Mouse (Mus musculus) bone marrow macrophage, adult 2 months (primary cell): ENCODE measurements at regions not wholly inside any gene's neighbourhood (a gene's known extent, or its start where the extent isn't known, plus 50 kb on each side); places are given as distances from the start of the nearest gene placed in this dataset.

Source experiments
- H3K27ac ChIP-seq: 2 replicates; pipeline ENCODE4 v1.5.1; 2012; ENCODE audit warnings: low read depth, low read length; ENCODE audit not compliant: insufficient read depth
- H3K4me1 ChIP-seq: 2 replicates; pipeline ENCODE4 v1.6.1; 2012; ENCODE audit warnings: low read length; ENCODE audit not compliant: control insufficient read depth, insufficient read depth
- H3K4me3 ChIP-seq: 2 replicates; pipeline ENCODE4 v1.5.1; 2012; ENCODE audit warnings: mild to moderate bottlenecking, low read length, moderate library complexity; ENCODE audit not compliant: insufficient read depth
- CTCF ChIP-seq: IDR thresholded peaks from 2 replicates; pipeline ENCODE4 v1.5.1; 2012; ENCODE audit warnings: low read depth, mild to moderate bottlenecking, low read length, moderate library complexity
- POLR2A ChIP-seq: IDR thresholded peaks from 2 replicates; pipeline ENCODE4 v1.6.1; 2012; ENCODE audit warnings: mild to moderate bottlenecking, low read depth, low read length, borderline replicate concordance

DNA sequence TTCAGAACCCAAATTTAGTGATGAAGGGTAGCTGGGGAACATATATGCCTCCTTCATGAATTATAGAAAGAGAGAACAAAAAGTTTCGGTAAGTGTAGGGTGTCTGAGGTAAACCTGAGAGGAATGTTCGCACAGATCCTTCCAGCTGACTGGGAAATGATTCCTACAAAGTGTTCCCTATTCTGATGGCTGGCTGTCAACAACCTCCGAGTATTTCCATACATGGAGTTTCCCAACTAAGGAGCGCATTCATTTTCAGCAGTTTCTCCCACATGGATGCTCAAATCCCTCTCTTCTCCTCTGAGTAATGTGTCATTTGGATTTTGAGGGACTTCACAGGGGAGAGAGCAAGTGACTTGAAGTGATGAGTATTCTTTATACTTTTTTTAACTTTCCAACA is 413.9 kb upstream of the Atp2b1 start:
- Histone ChIP-seq H3K4me1 (peaks cover 4% of the 10 kb centered on the region; the same call in 1 of the 2 replicates), H3K4me3 (no peak overlapping the region), H3K27ac (no peak overlapping the region)
- no peak for TF ChIP-seq POLR2A
- no peak for TF ChIP-seq CTCF

DNA sequence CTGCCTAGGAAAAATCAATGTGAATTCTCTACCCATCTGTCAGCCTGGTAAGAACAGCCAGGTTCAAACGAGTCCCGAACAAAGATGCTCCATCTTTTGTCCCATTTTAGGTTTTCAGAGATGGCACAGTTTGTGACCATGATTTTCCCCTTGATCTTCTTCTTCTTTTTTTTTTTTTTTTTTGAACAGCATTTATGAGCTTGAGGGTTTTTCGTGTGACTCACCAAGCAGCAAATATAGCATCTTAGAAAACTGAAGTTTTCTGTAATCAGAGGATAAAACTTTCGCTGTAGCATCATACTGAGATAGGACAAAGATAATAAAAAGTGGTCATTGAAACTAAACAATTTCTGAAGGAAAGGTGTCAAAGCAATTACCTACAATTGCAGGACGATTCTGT is 412.6 kb upstream of the Atp2b1 start:
- Histone ChIP-seq H3K4me3 (no peak overlapping the region), H3K27ac (no peak overlapping the region), H3K4me1 (peaks cover 4% of the 10 kb centered on the region; the same call in 1 of the 2 replicates)
- no peak for TF ChIP-seq CTCF
- TF ChIP-seq POLR2A, result no peak

DNA sequence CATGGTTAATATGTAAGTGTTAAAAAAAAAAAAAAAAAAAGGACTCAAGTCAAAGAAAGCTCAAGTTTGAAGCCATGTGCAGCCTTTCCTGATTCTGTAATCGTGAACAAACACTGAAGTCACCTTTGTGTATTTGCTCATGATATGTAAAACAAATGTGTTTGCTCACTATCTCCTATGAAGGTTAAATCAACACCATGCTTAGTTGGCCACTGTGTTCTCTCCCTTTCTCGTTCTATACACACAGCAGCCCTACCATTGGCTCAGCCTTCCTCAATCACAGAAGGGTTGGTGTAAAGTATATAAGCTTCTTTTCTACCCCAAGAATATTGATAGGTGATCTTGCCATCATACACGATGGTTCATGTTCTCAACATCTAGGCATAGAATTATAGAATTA is 409.7 kb upstream of the Atp2b1 start:
- Histone ChIP-seq H3K4me3 (no peak overlapping the region), H3K27ac (no peak overlapping the region), H3K4me1 (peaks cover 5% of the 10 kb centered on the region)
- TF ChIP-seq POLR2A (no peak), CTCF (no peak)

DNA sequence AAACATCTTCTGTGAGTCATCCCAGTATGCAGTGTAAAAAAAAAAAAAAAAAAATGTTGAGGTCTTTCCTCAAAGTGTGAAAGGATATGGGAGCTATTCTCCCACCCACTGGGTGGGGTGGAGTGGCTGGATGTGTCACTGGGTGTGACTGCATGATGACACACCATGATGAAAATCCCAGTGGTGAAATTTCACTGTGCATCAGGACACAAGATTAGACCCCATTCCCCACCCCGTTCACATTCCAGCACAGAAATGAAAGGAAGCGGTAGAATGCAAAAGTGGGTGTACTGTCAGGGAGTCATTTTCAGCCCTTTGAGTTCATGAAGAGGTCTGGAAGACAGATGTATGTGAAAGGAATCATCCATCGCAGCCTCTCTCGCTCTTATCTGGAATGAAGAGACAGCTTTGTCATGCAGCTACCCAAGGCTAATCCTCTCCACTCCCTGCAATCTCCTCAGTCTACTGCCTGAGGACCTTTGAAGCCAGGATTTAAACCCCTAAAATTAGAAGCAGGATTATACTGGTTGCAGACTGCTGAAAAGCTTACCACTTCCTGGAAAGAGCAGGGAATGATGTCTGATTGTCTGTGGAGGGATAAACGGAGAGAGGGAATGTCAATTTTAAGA is 405.6 kb upstream of the Atp2b1 start:
- Histone ChIP-seq H3K4me1 (peaks cover 2% of the 10 kb centered on the region; the same call in 1 of the 2 replicates), H3K27ac (no peak overlapping the region), H3K4me3 (no peak overlapping the region)
- TF ChIP-seq CTCF (no peak), POLR2A (no peak)

DNA sequence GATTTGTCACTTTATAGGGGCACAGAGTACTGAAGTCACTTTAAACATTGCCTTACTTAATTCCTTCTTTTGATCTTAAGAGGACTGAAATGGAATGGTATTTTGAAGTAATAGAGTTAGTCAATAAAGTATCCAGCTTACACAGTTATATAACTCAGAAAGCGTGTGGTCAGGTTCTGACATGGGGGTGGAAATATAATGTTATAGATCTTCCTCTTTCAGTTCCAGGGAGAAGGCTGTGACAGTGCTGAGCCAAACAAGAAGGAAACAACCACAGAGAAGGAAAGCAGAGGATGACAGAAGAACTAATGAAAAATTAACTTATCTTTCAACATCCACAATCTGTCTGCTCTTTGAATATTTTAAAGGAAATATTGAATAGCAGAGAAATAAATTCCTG is 399.4 kb upstream of the Atp2b1 start:
- H3K4me3 ChIP-seq, result no peak overlapping the region
- peaks cover 19% of the 10 kb centered on the region for H3K4me1 ChIP-seq
- H3K27ac ChIP-seq, result no peak overlapping the region
- TF ChIP-seq POLR2A (no peak), CTCF (no peak)

DNA sequence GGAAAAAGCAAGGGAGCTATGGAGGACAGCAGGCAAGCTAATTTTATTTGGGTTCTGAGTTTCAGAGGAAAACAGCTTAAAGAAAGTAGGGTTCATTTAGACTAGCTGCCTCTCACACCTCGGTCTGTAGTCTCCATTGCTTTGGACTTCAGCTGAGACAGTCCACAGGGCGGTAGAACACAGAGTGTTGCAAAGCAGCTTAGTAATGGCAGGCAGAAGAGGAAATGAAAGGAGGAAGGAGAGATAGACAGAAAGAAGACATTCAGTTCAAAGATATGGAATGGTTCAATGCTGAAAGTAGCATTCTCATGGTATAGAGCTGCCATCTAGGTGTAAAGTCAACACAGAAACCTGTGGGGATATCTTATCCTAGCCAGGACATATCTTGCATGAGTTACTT is 396.6 kb upstream of the Atp2b1 start:
- Histone ChIP-seq H3K4me1 (peaks cover 19% of the 10 kb centered on the region), H3K4me3 (no peak overlapping the region), H3K27ac (peak overlapping the region; percentile 17)
- TF ChIP-seq POLR2A (no peak), CTCF (no peak)

DNA sequence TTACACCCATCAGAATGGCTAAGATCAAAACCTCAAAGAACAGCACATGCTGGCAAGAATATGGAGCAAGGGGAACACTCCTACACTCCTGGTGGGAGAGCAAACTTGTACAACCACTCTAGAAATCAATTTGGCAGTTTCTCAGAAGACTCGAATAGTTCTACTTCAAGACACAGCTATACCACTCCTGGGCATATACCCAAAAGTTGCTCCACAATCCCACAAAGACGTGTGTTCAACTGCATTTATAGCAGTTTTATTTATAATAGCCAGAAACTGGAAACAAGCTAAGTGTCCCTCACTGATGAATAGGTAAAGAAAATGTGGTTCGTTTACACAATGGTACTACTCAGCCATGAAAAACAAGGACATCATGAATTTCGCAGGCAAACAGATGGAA is 384.6 kb upstream of the Atp2b1 start:
- TF ChIP-seq CTCF (no peak), POLR2A (no peak)
- Histone ChIP-seq H3K27ac (no peak overlapping the region), H3K4me3 (no peak overlapping the region), H3K4me1 (no peaks in the 10 kb centered on the region)

DNA sequence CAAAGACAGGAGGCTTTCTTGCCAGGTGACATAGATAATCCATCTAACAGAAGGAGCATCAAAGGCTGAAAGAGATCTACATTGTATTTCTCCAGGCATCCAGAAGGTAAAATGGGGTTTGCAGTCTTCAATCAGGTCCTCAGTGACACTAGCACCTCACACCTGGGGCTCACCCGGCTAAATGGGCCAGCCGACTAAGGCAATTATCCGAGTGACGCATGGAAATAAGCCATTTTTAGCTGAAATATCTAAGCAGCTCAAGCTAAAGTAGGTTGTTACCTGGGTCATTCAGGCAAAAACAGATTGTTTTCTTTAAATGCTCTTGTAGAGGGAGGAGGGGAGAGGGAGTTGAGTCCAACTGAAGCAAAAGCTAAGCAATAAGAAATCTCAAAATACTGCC is 382.8 kb upstream of the Atp2b1 start:
- TF ChIP-seq POLR2A (no peak), CTCF (no peak)
- H3K4me3 ChIP-seq, result no peak overlapping the region
- H3K4me1 ChIP-seq, result no peaks in the 10 kb centered on the region
- H3K27ac ChIP-seq, result no peak overlapping the region

DNA sequence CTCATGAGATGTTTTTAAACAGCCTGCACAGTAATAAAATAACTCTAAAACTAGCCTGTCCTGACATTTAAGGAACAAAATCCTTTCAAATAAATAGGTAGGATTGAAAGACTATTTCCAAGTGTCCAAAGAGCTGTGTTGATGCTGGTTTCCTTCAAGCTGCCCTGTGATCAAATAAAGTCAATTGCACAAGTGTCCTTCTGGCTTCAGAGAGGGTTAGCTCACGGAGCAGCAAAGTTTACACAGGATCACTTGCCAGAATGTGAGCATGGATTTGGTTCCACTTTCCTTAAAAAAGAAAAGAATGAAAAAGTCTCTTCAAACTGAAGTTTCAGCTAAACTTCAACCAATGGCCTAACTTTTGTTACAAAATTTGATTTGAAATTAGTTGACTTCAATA is 375.5 kb upstream of the Atp2b1 start:
- no peak overlapping the region for H3K27ac ChIP-seq
- TF ChIP-seq CTCF, result no peak
- TF ChIP-seq POLR2A, result no peak
- no peak overlapping the region for H3K4me3 ChIP-seq
- H3K4me1 ChIP-seq, result no peaks in the 10 kb centered on the region

DNA sequence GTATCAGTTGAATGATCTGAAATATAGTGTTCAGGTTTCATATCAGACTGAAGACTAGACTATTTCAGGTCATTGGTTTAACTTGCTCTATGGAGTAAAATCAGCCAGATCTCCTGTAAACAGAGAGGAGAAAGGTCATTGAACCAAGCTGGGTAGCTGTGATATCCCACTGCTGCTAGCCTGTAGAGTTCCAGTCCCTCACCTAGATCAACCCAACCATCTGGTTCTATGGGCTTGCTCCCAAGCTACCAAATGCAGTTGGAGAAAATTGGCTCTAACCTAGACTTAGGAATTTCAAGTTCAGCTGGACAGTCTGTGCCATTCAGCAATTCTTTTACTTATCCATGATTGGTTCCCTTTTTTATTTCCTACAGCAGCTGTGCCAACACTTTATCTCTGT is 373.1 kb upstream of the Atp2b1 start:
- Histone ChIP-seq H3K4me1 (no peaks in the 10 kb centered on the region), H3K27ac (no peak overlapping the region)

More for the DNA sequence above, 373.1 kb upstream of the Atp2b1 start:
- no peak overlapping the region for H3K4me3 ChIP-seq
- TF ChIP-seq POLR2A (no peak), CTCF (no peak)
